Mouse (Mus musculus) kidney, adult 2 months (tissue): Measurements from ENCODE around the gene Gm20767.
"Not testable (repeated sequence)": the region's sequence is repeated elsewhere in the genome, so short reads cannot be mapped to it uniquely, and the experiment has no call there.

Source experiments
- CTCF ChIP-seq: fragments of 200-500 bp; conservative IDR thresholded peaks from 2 replicates; pipeline ENCODE4 v1.5.1; 2011; ENCODE audit warnings: low read depth, mild to moderate bottlenecking, control low read depth, low read length, moderate library complexity, mixed read lengths; ENCODE audit not compliant: insufficient read depth, insufficient read length
- POLR2A ChIP-seq: fragments of 200-500 bp; IDR thresholded peaks from one replicate; pipeline ENCODE4 v1.6.1; 2011; ENCODE audit warnings: low read depth, low read length, control low read depth

GRCm38 (mm10) chr13:120168301-120168700 is 28.3 kb downstream of the Gm20767 start:
- not testable (repeated sequence) for TF ChIP-seq CTCF, POLR2A
